Mouse (Mus musculus) lung, postnatal 0 days (tissue): ENCODE results near the gene Clba1.

Source experiments
- CTCF ChIP-seq: IDR thresholded peaks from 2 replicates; pipeline ENCODE4 v1.5.1; 2016; ENCODE audit warnings: antibody characterized with exemption, mild to moderate bottlenecking
- EP300 ChIP-seq: IDR thresholded peaks from 2 replicates; pipeline ENCODE4 v1.6.1; 2016; ENCODE audit warnings: antibody characterized with exemption, mild to moderate bottlenecking, control low read depth

GRCm38 (mm10) chr12:112799237-112799970, 9.3 kb upstream of the Clba1 start:
- TF ChIP-seq CTCF (no peak), EP300 (no peak)
